Mouse (Mus musculus) liver, postnatal 0 days (tissue): ENCODE data around the gene Acer3. TPM values are rescaled to one million over a fixed set of nuclear protein-coding genes. Genes with fewer than 3 reads are reported as not detected.
A peak's percentile ranks its signal among the peaks of the same experiment; 100 is the strongest.

Source experiments
- ATAC-seq: fragments of 200-750 bp; cut with Nextera tagmentation; 2 replicates; pipeline ENCODE4 v1.8.0; 2017; ENCODE audit warnings: mild to moderate bottlenecking, moderate library complexity
- DNase-seq: peaks from one replicate; pipeline ENCODE4 v3.0.0-alpha.2; 2016
- H3K27ac ChIP-seq: fragments of 300-500 bp; sonication (generic); 2 replicates; pipeline ENCODE4 v1.5.1; 2014; ENCODE audit warnings: antibody characterized with exemption, moderate library complexity, mild to moderate bottlenecking, low read depth
- H3K27me3 ChIP-seq: fragments of 300-500 bp; sonication (generic); 2 replicates; pipeline ENCODE4 v1.6.1; 2014; ENCODE audit warnings: low read length, control low read depth, mixed read lengths; ENCODE audit not compliant: insufficient read depth
- H3K36me3 ChIP-seq: fragments of 300-500 bp; sonication (generic); replicated peaks from 2 replicates; pipeline ENCODE4 v1.6.1; 2014; ENCODE audit warnings: mild to moderate bottlenecking, control low read depth, low read length, moderate library complexity, mixed read lengths; ENCODE audit not compliant: insufficient read depth
- H3K4me1 ChIP-seq: fragments of 300-500 bp; sonication (generic); 2 replicates; pipeline ENCODE4 v1.6.1; 2014; ENCODE audit warnings: antibody characterized with exemption, mild to moderate bottlenecking, control low read depth; ENCODE audit not compliant: insufficient read depth
- H3K4me2 ChIP-seq: fragments of 300-500 bp; sonication (generic); 2 replicates; pipeline ENCODE4 v1.6.1; 2014; ENCODE audit warnings: low read depth, mild to moderate bottlenecking, low read length, moderate library complexity, mixed read lengths
- H3K4me3 ChIP-seq: fragments of 300-500 bp; sonication (generic); 2 replicates; pipeline ENCODE4 v1.5.1; 2014; ENCODE audit warnings: low read depth, low read length
- H3K9ac ChIP-seq: fragments of 300-500 bp; sonication (generic); replicated peaks from 2 replicates; pipeline ENCODE4 v1.6.1; 2014; ENCODE audit warnings: mild to moderate bottlenecking, moderate library complexity
- H3K9me3 ChIP-seq: fragments of 300-500 bp; sonication (generic); 2 replicates; pipeline ENCODE4 v1.6.1; 2016; ENCODE audit warnings: mild to moderate bottlenecking, control low read depth, low read length, mixed read lengths
- CTCF ChIP-seq: sonication (generic); IDR thresholded peaks from 2 replicates; pipeline ENCODE4 v1.5.1; 2016; ENCODE audit warnings: antibody characterized with exemption, low read depth
- EP300 ChIP-seq: IDR thresholded peaks from 2 replicates; pipeline ENCODE4 v1.6.1; 2016; ENCODE audit warnings: antibody characterized with exemption, low read depth, mild to moderate bottlenecking
- WGBS: fragments of 180-500 bp; shearing (Covaris S2); extraction: QIAGEN DNeasy Blood & Tissue Kit; methylation state at CpG from one replicate; pipeline ENCODE4 v1.1.7; 2014; ENCODE audit not compliant: insufficient replicate concordance; 5-methylcytosine and 5-hydroxymethylcytosine counted together
- polyA plus RNA-seq: library from polyadenylated mRNA; unstranded; fragments of >200 nt; fragmentation: Nextera tagmentation; extraction: Ambion mirVana; gene quantifications from 2 replicates; pipeline ENCODE4 v1.2.1, GENCODE M21; 2015

Gene Acer3
- polyA plus RNA-seq, 1 experiment from 2014 or later, result 18.7 TPM

GRCm38 (mm10) chr7:98342249-98342648, 21.2 kb upstream of the Acer3 start:
- no peaks in the 10 kb centered on the region for H3K9me3 ChIP-seq
- H3K4me2 ChIP-seq, result 0 out of 2 replicates have a peak overlapping the region, but pooled peaks have one; percentile 83
- ATAC-seq, result peak; percentile 65
- peak; percentile 47; the same call in 1 of the 2 replicates for TF ChIP-seq EP300
- no peak for TF ChIP-seq CTCF
- WGBS, result 62% methylated on average over 3 of the region's 3 CpGs
- H3K27me3 ChIP-seq, result peaks cover 5% of the 10 kb centered on the region; the same call in 1 of the 2 replicates
- no peak overlapping the region for H3K4me3 ChIP-seq
- H3K36me3 ChIP-seq, result no peaks in the 10 kb centered on the region
- H3K9ac ChIP-seq, result no peak overlapping the region
- H3K27ac ChIP-seq, result no peak overlapping the region
- H3K4me1 ChIP-seq, result peaks cover 15% of the 10 kb centered on the region
- no peak for DNase-seq

GRCm38 (mm10) chr7:98341475-98341874, 20.5 kb upstream of the Acer3 start:
- H3K4me2 ChIP-seq, result peak overlapping the region; percentile 83
- H3K27me3 ChIP-seq, result peaks cover 5% of the 10 kb centered on the region; the same call in 1 of the 2 replicates
- H3K36me3 ChIP-seq, result no peaks in the 10 kb centered on the region
- 6% methylated on average over 13 of the region's 13 CpGs for WGBS
- peak overlapping the region; percentile 55 for H3K9ac ChIP-seq
- ATAC-seq, result peak; percentile 78
- H3K9me3 ChIP-seq, result no peaks in the 10 kb centered on the region
- H3K4me3 ChIP-seq, result peak overlapping the region; percentile 46
- H3K4me1 ChIP-seq, result peaks cover 15% of the 10 kb centered on the region
- DNase-seq, result peak; percentile 90
- TF ChIP-seq CTCF, result peak; percentile 95
- TF ChIP-seq EP300, result peak; percentile 43; the same call in 1 of the 2 replicates
- H3K27ac ChIP-seq, result no peak overlapping the region

- no peak for TF ChIP-seq EP300
- no peak for TF ChIP-seq CTCF
- Histone ChIP-seq H3K4me2 (no peak overlapping the region), H3K36me3 (no peaks in the 10 kb centered on the region), H3K27me3 (peaks cover 5% of the 10 kb centered on the region; the same call in 1 of the 2 replicates), H3K4me3 (no peak overlapping the region), H3K27ac (no peak overlapping the region), H3K9me3 (no peaks in the 10 kb centered on the region), H3K4me1 (peaks cover 15% of the 10 kb centered on the region), H3K9ac (no peak overlapping the region)
- WGBS, result 45% methylated on average over 5 of the region's 5 CpGs
- ATAC-seq (no peak), DNase-seq (no peak)
Measured at GRCm38 (mm10) chr7:98340343-98340742, 19.3 kb upstream of the Acer3 start.

GRCm38 (mm10) chr7:98333987-98334386, 13.0 kb upstream of the Acer3 start:
- DNase-seq (no peak), ATAC-seq (no peak)
- peaks cover 35% of the 10 kb centered on the region for H3K4me1 ChIP-seq
- H3K27ac ChIP-seq, result 0 out of 2 replicates have a peak overlapping the region, but pooled peaks have one; percentile 3
- no peak overlapping the region for H3K9ac ChIP-seq
- no peaks in the 10 kb centered on the region for H3K36me3 ChIP-seq
- no peak overlapping the region for H3K4me3 ChIP-seq
- H3K9me3 ChIP-seq, result no peaks in the 10 kb centered on the region
- WGBS, result 26% methylated on average over 3 of the region's 3 CpGs
- H3K27me3 ChIP-seq, result no peaks in the 10 kb centered on the region
- TF ChIP-seq EP300 (no peak), CTCF (no peak)
- H3K4me2 ChIP-seq, result no peak overlapping the region

GRCm38 (mm10) chr7:98333507-98333906, 12.5 kb upstream of the Acer3 start:
- no peaks in the 10 kb centered on the region for H3K36me3 ChIP-seq
- peaks cover 36% of the 10 kb centered on the region for H3K4me1 ChIP-seq
- H3K4me2 ChIP-seq, result no peak overlapping the region
- DNase-seq (no peak), ATAC-seq (no peak)
- no peak overlapping the region for H3K4me3 ChIP-seq
- no peak for TF ChIP-seq CTCF
- TF ChIP-seq EP300, result no peak
- no peaks in the 10 kb centered on the region for H3K9me3 ChIP-seq
- no peak overlapping the region for H3K27ac ChIP-seq
- WGBS, result 77% methylated on average over 5 of the region's 5 CpGs
- no peaks in the 10 kb centered on the region for H3K27me3 ChIP-seq
- no peak overlapping the region for H3K9ac ChIP-seq

- no peaks in the 10 kb centered on the region for H3K36me3 ChIP-seq
- no peak for TF ChIP-seq CTCF
- no peak for TF ChIP-seq EP300
- no peak overlapping the region for H3K9ac ChIP-seq
- no peak overlapping the region for H3K4me2 ChIP-seq
- WGBS, result 72% methylated on average over 5 of the region's 5 CpGs
- ATAC-seq (no peak), DNase-seq (no peak)
- H3K4me3 ChIP-seq, result no peak overlapping the region
- 0 out of 2 replicates have a peak overlapping the region, but pooled peaks have one; percentile 8 for H3K27ac ChIP-seq
- peaks cover 36% of the 10 kb centered on the region for H3K4me1 ChIP-seq
- no peaks in the 10 kb centered on the region for H3K27me3 ChIP-seq
- H3K9me3 ChIP-seq, result no peaks in the 10 kb centered on the region
Measured at GRCm38 (mm10) chr7:98332678-98333397, 11.8 kb upstream of the Acer3 start.
